Mouse (Mus musculus): ENCODE data around the gene Syt9.

DNA sequence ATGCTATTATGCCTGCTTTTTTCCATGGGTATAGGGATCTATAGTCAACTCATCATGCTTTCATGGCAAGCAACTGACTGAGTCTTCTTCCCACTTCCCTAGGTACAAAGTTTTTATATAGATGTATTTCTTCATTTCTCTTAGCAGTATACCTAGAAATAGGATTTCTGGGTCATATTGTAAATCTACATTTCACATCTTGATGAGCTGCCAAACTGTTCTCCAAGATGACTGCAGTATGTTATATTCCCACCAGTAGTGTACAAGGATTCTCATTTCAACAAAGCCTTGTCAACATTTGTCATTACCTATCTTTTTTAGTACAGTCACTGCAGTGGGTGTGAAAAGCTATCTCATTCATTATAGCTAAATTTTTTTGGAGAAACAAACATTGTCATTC is 19.1 kb downstream of the Syt9 start:
- no peak for TF ChIP-seq CTCF (IDR thresholded peaks at IDR 0.05; ENCODE audit: extremely low read depth, insufficient read depth, low read length)
- no peak for TF ChIP-seq POLR2A (IDR thresholded peaks at IDR 0.05; ENCODE audit: extremely low read depth, insufficient read depth, low read length)

All from cortical plate, adult 2 months (tissue).